Mouse (Mus musculus) heart, postnatal 0 days (tissue): ENCODE data around the gene Amdhd1. TPM values are rescaled to one million over a fixed set of nuclear protein-coding genes. Genes with fewer than 3 reads are reported as not detected.
"Not testable (repeated sequence)": the region's sequence is repeated elsewhere in the genome, so short reads cannot be mapped to it uniquely, and the experiment has no call there.

Experiments
- ATAC-seq: fragments of 200-750 bp; cut with Nextera tagmentation; 2 replicates; pipeline ENCODE4 v1.8.0; 2017; ENCODE audit warnings: low read depth, moderate number of reproducible peaks, moderate library complexity; ENCODE audit not compliant: insufficient read depth
- DNase-seq: peaks from one replicate; pipeline ENCODE4 v3.0.0-alpha.2; 2016; ENCODE audit warnings: low spot score
- H3K27ac ChIP-seq: fragments of 300-500 bp; sonication (generic); 2 replicates; pipeline ENCODE4 v1.5.1; 2014; ENCODE audit warnings: low read depth, mild to moderate bottlenecking
- H3K27me3 ChIP-seq: fragments of 300-500 bp; sonication (generic); 2 replicates; pipeline ENCODE4 v1.6.1; 2014; ENCODE audit warnings: low read length, mixed read lengths; ENCODE audit not compliant: control insufficient read depth, insufficient read depth
- H3K36me3 ChIP-seq: fragments of 300-500 bp; sonication (generic); replicated peaks from 2 replicates; pipeline ENCODE4 v1.6.1; 2014; ENCODE audit warnings: low read length, mixed read lengths; ENCODE audit not compliant: control insufficient read depth, insufficient read depth
- H3K4me1 ChIP-seq: fragments of 300-500 bp; sonication (generic); 2 replicates; pipeline ENCODE4 v1.6.1; 2014; ENCODE audit warnings: antibody characterized with exemption; ENCODE audit not compliant: control insufficient read depth, insufficient read depth
- H3K4me2 ChIP-seq: fragments of 300-500 bp; sonication (generic); 2 replicates; pipeline ENCODE4 v1.6.1; 2014; ENCODE audit warnings: low read depth, mild to moderate bottlenecking, low read length, moderate library complexity
- H3K4me3 ChIP-seq: fragments of 300-500 bp; sonication (generic); 2 replicates; pipeline ENCODE4 v1.5.1; 2014; ENCODE audit warnings: low read depth, low read length
- H3K9ac ChIP-seq: fragments of 300-500 bp; sonication (generic); replicated peaks from 2 replicates; pipeline ENCODE4 v1.6.1; 2014; ENCODE audit warnings: low read depth, low read length, mixed read lengths
- H3K9me3 ChIP-seq: fragments of 300-500 bp; sonication (generic); replicated peaks from 2 replicates; pipeline ENCODE4 v1.6.1; 2016; ENCODE audit warnings: low read length; ENCODE audit not compliant: control insufficient read depth
- CTCF ChIP-seq: IDR thresholded peaks from 2 replicates; pipeline ENCODE4 v1.5.1; 2016; ENCODE audit warnings: antibody characterized with exemption, control low read depth, low read depth
- EP300 ChIP-seq: IDR thresholded peaks from 2 replicates; pipeline ENCODE4 v1.6.1; 2016; ENCODE audit warnings: antibody characterized with exemption, low read depth
- WGBS: fragments of 180-500 bp; shearing (Covaris S2); extraction: QIAGEN DNeasy Blood & Tissue Kit; methylation state at CpG from one replicate; pipeline ENCODE4 v1.1.7; 2014; 5-methylcytosine and 5-hydroxymethylcytosine counted together
- polyA plus RNA-seq: library from polyadenylated mRNA; unstranded; fragments of >200 nt; fragmentation: Nextera tagmentation; extraction: Ambion mirVana; gene quantifications from 2 replicates; pipeline ENCODE4 v1.2.1, GENCODE M21; 2015
- total RNA-seq: library from RNA; depleted of rRNA; stranded (reverse); fragments of >200 nt; gene quantifications from 2 replicates; pipeline ENCODE4 v1.2.3, GENCODE M21; 2014; ENCODE audit warnings: low replicate concordance

Gene Amdhd1
- total and polyA plus RNA-seq, 2 experiments from 2014 or later, result 0.04 TPM; not detected in 1

- Histone ChIP-seq H3K9me3 (no peaks in the 10 kb centered on the region), H3K27ac (no peak overlapping the region), H3K36me3 (no peaks in the 10 kb centered on the region), H3K4me2 (no peak overlapping the region), H3K4me3 (no peak overlapping the region), H3K4me1 (no peaks in the 10 kb centered on the region), H3K27me3 (no peaks in the 10 kb centered on the region), H3K9ac (no peak overlapping the region)
- ATAC-seq (no peak), DNase-seq (no peak)
- TF ChIP-seq EP300, result no peak
- no peak for TF ChIP-seq CTCF
- WGBS, result 72% methylated on average over 14 of the region's 14 CpGs
Observed at GRCm38 (mm10) chr10:93564518-93565090, 24.8 kb upstream of the Amdhd1 start.

DNA sequence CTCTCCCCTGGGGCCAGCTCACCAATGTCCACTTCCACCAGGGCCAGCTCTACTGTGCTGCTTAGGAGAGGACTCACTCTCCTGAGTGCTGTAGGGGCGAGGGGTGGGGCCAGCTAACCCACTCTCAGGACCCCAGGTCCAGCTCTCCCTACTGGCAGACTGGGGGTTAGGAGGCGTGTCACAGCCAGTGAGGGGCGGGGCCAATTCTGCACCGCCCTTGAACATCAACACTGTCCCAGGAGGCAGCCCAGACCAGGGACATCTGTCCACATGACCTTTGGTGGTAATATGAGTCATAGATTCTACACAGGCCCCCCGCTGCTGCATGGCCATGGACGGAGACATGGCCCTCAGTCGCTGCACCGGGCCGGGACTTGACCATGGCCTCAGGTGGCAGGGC is 20.0 kb upstream of the Amdhd1 start:
- Histone ChIP-seq H3K36me3 (no peaks in the 10 kb centered on the region), H3K27ac (no peak overlapping the region), H3K4me1 (no peaks in the 10 kb centered on the region), H3K9ac (no peak overlapping the region), H3K9me3 (no peaks in the 10 kb centered on the region), H3K27me3 (no peaks in the 10 kb centered on the region), H3K4me2 (no peak overlapping the region), H3K4me3 (no peak overlapping the region)
- no peak for TF ChIP-seq CTCF
- no peak for TF ChIP-seq EP300
- ATAC-seq (no peak), DNase-seq (no peak)
- 36% methylated on average over 8 of the region's 9 CpGs for WGBS

- not testable (repeated sequence) for H3K4me3 ChIP-seq, ATAC-seq, DNase-seq, H3K36me3 ChIP-seq, H3K27me3 ChIP-seq, H3K4me2 ChIP-seq, H3K9me3 ChIP-seq, H3K4me1 ChIP-seq, H3K27ac ChIP-seq, H3K9ac ChIP-seq
- 74% methylated on average over 2 of the region's 2 CpGs for WGBS
Observed at GRCm38 (mm10) chr10:93557971-93558370, 18.1 kb upstream of the Amdhd1 start.

DNA sequence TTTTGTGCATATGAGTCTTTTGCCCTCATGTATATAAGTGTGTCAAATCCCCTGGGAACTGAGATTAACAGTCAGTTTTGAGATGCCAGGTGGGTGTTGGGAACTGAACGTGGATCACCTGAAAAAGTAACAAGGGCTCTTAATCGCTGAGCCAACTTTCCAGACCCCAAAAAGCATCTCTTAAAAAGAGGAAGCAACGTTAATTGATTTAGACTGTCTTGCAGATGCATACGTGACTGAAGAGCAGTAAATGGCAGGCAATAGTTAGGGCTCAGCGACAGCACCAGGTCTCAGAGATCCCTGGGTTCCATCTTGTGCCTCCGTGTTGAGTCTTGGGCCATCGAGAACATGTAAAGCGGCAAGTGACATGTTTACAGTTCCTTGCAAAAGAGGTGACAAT is 12.8 kb upstream of the Amdhd1 start:
- WGBS, result 78% methylated on average over 8 of the region's 8 CpGs
- Histone ChIP-seq H3K4me2 (no peak overlapping the region), H3K4me1 (no peaks in the 10 kb centered on the region), H3K9me3 (no peaks in the 10 kb centered on the region), H3K27ac (no peak overlapping the region), H3K27me3 (no peaks in the 10 kb centered on the region), H3K36me3 (no peaks in the 10 kb centered on the region), H3K4me3 (no peak overlapping the region), H3K9ac (no peak overlapping the region)
- ATAC-seq (no peak), DNase-seq (no peak)
- TF ChIP-seq CTCF, result no peak
- TF ChIP-seq EP300, result no peak

DNA sequence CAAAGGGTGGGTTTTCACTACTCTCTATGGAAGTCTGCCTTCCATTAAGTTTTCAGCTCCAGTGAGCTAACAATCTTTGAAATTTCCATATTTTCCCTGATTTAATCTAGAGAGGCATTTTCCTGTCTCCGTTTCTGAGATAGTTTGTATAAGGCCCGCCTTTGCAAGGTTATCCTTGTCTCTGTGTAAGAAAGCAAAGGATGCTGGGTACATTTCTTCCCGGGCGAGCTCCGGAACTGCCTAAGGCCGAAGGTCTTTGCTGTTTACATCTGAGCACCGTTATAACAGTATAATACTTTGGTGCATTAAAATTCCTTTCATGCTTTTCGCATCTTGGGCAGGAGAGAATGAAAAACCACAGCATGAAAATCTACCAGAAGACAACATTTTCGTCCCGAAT is 10.0 kb upstream of the Amdhd1 start:
- ATAC-seq, result no peak
- TF ChIP-seq CTCF (no peak), EP300 (no peak)
- DNase-seq, result no peak
- Histone ChIP-seq H3K27ac (no peak overlapping the region), H3K4me3 (no peak overlapping the region), H3K9me3 (no peaks in the 10 kb centered on the region), H3K4me1 (no peaks in the 10 kb centered on the region), H3K9ac (no peak overlapping the region), H3K27me3 (no peaks in the 10 kb centered on the region), H3K4me2 (no peak overlapping the region), H3K36me3 (no peaks in the 10 kb centered on the region)
- 78% methylated on average over 10 of the region's 10 CpGs for WGBS

GRCm38 (mm10) chr10:93548991-93549390 is 9.2 kb upstream of the Amdhd1 start:
- DNase-seq, result peak; percentile 61
- H3K4me3 ChIP-seq, result no peak overlapping the region
- no peak overlapping the region for H3K9ac ChIP-seq
- TF ChIP-seq EP300 (no peak), CTCF (peak; percentile 93)
- no peak; the same call in 1 of the 2 replicates for ATAC-seq
- 11% methylated on average over 7 of the region's 7 CpGs for WGBS
- H3K27ac ChIP-seq, result no peak overlapping the region
- no peaks in the 10 kb centered on the region for H3K27me3 ChIP-seq
- no peaks in the 10 kb centered on the region for H3K4me1 ChIP-seq
- H3K9me3 ChIP-seq, result no peaks in the 10 kb centered on the region
- no peak overlapping the region for H3K4me2 ChIP-seq
- H3K36me3 ChIP-seq, result no peaks in the 10 kb centered on the region
